Mouse (Mus musculus): ENCODE data around the gene Gm20388.
A peak's percentile ranks its signal among the peaks of the same experiment; 100 is the strongest.

Gm20388 gene

DNA sequence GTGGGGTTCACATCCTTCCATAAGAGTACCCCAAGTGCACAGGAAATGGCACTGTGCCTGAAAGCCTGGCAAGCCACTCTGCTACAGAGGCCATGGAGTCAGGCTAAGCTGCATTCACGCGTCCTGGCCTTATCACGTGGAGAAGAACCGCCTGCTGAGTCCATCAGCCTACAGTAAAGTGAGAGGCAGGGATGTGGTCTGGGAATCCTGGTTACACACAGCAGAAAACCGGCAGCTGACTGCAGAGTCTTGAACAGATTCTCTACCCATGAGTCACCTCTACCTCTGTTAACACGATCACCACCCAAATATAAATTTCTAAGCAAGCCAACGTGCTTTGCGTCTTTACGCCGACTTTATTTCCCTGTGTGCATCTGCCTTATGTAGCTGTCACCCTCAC is 2457.9 kb downstream of the Gm20388 start:
- DNase-seq (ENCODE audit: low spot score in 2 of 2): no peak

DNA sequence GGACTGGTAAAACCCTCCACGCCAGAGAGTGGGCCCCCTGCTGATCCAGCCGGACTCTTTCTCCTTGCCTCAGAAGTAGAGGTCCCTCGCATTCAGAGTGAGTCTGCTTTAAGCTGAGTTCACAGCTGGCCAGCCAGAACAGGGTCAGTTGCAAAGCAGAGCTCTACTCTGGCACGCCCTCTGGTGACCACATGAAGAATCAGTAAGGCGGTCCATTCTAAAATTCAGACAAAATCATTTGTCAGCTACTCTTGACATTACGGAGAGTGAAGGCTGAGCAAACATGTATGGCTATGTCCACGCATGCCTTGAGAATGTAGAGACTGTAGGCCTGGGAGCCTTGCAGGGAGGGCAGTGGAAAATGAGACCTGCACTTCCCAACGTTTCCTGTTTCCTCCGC is 2459.0 kb downstream of the Gm20388 start:
- peak; percentile 45 to 55 for DNase-seq (ENCODE audit: low spot score in 2 of 2)

- no peak for DNase-seq (ENCODE audit: low spot score in 2 of 2)
Observed at GRCm38 (mm10) chr8:122371706-122372105, 2461.1 kb downstream of the Gm20388 start.

DNA sequence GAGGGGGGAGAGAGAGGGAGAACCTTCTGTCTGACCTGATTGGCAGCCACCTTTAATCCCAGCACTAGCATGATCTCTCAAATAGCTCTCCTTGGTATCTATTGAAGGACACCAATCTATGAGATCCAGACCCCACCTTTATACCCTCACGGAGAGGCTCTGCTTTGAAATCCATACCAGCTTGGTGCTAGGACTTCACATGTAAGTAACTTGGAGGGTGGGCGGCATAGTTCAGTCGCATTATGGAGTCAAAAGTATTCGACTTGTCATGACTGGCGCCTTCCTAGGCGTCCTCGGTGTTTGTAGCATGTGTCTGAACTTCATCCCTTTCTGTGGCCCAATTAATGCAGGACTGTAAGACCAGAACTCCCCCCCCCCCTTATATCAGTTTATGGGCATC is 2464.7 kb downstream of the Gm20388 start:
- DNase-seq (ENCODE audit: low spot score in 2 of 2): no peak

DNA sequence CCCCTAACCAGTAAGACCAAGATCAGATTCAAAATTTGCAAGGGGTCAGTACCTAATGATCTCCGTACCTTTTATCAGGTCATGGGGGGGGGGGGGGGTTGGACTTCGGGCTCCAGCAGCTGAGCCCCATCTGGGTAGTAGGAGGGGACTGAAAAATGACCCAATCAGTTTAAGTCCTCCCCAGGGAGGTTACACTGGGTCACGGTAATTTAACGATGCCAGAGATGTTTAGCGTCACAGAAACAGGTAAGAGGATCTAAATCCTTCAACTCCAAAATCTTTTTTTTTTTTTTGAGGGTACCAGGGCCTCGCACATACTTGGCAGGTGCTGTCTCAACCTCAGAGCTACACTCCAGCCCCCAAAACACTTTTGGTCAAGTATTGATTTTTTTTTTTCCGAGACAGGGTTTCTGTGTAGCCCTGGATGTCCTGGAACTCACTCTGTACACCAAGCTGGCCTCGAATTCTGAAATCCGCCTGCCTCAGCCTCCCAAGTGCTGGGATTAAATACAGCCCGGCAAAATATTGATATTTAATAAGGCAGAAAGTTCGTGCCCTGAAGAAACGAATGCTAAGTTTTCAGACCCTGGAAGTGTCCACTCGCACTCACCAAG is 2465.2 kb downstream of the Gm20388 start:
- DNase-seq (ENCODE audit: low spot score in 2 of 2): no peak

DNA sequence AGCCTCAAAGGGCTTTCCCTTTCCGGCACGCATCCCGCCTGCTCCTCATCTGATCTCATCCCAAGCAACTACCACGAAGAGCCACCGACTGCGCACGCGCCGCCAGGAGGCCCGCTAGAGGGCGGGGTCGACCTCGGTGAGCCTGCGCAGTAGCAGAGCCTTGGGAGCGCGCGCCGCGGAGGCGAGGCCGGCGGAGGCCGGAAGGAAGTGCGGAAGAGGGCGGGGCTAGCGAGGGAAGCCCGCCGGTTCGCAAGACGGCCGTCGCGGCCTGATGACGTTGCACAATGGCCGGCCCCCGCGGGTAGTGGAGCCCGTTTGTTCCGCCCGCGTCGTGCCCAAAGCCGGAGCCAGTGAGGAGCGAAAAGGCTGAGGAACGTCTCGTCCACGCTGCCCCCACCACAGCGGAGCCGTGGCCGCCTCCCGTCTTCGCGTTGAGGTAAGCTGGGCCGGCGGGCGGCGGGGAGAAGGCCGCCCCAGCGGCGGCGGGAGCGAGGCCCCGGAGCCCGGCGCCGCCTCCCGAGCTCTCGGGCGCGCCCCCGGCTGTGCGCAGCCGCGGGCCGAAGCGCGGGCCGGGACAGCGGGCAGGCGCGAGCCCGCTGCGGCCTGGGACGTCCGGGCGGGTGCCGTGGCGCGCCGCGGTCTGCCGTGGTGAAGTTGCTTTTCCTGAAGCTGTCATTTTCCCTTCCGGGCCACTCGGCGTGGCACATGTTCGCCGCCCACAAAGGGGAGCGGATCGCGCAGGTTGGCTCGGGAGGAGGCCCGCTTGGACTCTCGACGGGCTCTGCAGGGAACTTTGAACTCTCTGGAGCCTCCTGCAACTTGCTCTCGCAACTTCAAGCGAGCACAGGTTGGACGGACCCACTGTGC is 2466.0 kb downstream of the Gm20388 start, which contains the start of gene Zc3h18:
Gene Zc3h18 (plus strand): TSS at position 245 of the 867 bp plus-strand sequence.
- peak; percentile 98 to 99 for DNase-seq (ENCODE audit: low spot score in 2 of 2)

DNA sequence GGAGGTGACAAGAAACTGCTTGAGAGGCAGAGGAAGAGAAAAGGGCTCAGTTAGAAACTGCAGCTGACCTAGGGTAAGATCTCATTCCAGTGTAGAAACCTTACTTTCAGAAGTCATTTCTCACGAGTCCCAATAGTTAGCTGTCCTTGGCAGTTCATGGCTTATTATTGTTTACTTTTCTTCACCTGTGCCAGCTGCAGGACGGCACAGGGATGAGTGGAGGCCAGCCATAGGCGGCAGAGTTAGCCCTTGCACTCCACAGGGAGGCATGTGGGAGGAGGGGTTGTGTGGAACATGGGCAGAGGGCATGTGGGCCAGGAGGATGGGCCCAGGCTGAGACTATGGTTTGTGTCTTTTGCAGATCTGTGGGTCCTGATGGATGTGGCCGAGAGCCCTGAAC is 2472.4 kb downstream of the Gm20388 start:
- DNase-seq (ENCODE audit: low spot score in 2 of 2): no peak

DNA sequence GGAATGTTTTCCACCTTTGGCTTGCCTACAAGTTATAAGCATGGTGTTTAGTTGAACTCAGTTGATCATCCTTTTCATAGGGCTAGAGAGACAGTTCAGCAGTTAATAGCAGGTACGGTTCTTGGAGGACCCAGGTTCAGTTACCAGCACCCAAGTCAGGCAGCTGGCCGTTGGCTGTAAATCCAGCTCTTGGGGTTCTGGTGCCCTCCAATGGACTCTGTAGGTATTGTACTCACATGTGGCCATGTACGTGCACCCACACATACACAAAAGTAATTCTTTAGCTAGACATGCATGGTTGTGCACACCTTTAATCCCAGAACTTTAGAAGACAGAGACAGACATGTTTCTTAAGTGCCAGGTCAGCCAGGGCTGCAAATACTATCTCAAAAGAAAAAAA is 2478.7 kb downstream of the Gm20388 start:
- DNase-seq (ENCODE audit: low spot score in 2 of 2): no peak

DNA sequence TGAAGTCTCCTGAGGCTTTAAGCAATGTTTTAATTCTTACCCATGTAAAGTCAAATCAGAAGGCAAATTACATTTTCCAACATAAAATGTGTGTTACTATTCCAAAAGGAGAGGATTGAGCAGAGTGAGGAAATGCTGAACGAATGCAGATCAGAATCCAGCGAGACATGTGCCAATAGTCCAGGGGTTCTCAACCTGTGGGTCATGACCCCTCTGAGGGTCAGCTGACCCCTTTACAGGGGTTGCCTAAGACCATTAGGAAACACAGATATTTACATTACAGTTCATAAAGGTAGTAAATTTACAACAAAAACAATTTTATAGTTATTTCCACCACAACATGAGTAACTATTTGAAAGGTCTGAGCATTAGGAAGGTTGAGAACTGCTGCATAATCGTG is 2480.1 kb downstream of the Gm20388 start:
- DNase-seq (ENCODE audit: low spot score in 2 of 2): no peak

- DNase-seq (ENCODE audit: low spot score in 2 of 2): no peak
Observed at GRCm38 (mm10) chr8:122393717-122394116, 2483.1 kb downstream of the Gm20388 start.

GRCm38 (mm10) chr8:122395291-122395690 is 2484.7 kb downstream of the Gm20388 start:
- no peak for DNase-seq (ENCODE audit: low spot score in 2 of 2)

GRCm38 (mm10) chr8:122398186-122398585 is 2487.5 kb downstream of the Gm20388 start:
- no peak for DNase-seq (ENCODE audit: low spot score in 2 of 2)

- DNase-seq (ENCODE audit: low spot score in 2 of 2): no peak
Observed at GRCm38 (mm10) chr8:122405146-122405805, 2494.6 kb downstream of the Gm20388 start.

DNA sequence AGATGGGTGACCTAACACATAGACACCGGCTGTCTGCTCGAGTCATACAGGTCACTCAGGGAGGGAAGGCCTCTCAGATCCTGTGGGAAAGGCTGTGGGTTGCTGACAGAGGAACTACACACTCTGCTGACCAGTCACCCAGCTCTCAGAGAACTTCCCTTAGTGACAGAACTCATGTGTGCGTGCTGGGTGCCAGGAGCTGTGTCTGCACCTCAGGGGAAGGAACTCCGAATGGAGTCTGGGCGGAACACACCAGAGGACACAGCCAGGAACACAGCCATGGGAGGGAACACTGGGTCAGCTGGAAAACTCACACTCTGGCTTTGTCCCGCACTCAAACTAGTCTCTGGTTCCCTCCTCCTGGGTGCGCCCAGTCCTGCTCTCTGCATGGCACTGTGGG is 2497.0 kb downstream of the Gm20388 start:
- no peak for DNase-seq (ENCODE audit: low spot score in 2 of 2)

- no peak for DNase-seq (ENCODE audit: low spot score in 2 of 2)
Observed at GRCm38 (mm10) chr8:122414311-122414710, 2503.7 kb downstream of the Gm20388 start.

GRCm38 (mm10) chr8:122415554-122415953 is 2504.9 kb downstream of the Gm20388 start:
- no peak for DNase-seq (ENCODE audit: low spot score in 2 of 2)

DNA sequence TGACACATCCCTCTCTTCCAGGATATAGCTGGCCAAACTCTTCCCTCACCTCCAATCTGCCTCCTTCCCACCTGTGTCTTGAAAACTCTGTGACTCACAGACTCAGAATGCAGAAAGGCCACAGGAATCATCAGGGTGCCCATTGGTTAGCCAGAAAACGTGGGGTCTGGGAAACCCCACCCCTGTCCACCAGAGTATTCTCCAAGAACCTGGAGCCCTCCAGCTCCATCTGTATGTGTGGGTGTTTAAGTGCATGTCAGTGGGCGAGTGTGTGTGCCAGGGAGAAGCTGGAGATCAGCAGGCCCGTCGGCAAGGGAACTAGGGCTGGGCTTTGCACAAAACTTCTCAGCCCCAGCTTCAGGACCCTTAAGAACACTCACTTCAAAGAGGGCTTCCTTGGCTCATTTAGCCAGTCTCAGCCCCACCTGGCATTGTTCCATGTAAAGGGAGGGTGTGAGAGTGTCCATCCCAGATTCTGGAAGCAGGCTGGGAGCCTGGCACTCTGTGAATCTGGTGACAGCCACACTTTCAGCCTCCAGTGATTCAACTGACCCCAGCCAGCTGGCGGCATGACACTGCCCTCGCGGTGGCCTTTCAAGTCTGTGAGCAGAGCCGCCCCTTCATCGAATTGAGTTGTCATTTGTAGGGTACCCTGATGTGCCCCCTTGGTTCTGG is 2509.4 kb downstream of the Gm20388 start:
- peak; percentile 47 to 68 for DNase-seq (ENCODE audit: low spot score in 2 of 2)

- no peak for DNase-seq (ENCODE audit: low spot score in 2 of 2)
Observed at GRCm38 (mm10) chr8:122421376-122422070, 2510.9 kb downstream of the Gm20388 start, which contains the start of gene Il17c. Gene Il17c (plus strand): TSS chr8:122422020.

DNA sequence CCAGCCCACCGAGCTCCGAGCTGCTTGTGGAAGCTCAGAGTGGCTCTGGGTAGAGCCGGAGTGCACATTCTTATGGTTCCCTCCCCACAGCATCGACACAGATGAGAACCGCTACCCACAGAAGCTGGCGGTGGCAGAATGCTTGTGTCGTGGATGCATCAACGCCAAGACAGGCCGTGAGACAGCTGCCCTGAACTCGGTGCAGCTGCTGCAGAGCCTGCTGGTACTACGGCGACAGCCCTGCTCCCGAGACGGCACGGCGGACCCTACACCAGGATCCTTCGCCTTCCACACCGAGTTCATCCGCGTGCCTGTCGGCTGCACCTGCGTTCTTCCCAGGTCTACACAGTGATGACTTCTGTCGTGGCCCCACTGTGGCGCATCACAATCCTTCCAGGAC is 2512.6 kb downstream of the Gm20388 start:
- DNase-seq (ENCODE audit: low spot score in 2 of 2): no peak

DNA sequence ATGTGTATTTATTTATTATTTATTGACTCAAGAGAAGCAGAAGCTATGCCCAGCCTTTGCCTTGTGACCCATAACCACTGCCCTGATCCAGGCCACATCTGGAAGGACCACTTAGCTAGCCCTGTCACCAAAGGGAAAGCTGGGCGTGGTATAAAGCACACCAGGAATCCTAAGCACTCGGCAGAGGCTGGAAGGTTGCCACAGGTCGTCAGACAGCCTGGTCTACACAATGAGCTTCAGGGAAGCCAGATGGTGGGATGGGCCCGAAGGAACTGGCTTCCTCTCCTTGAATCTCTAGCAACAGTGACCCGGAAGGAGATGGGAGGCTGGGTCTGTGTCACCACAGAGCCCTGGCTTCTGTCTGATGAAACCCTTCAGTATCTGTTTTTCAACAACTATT is 2513.0 kb downstream of the Gm20388 start:
- no peak for DNase-seq (ENCODE audit: low spot score in 2 of 2)

DNA sequence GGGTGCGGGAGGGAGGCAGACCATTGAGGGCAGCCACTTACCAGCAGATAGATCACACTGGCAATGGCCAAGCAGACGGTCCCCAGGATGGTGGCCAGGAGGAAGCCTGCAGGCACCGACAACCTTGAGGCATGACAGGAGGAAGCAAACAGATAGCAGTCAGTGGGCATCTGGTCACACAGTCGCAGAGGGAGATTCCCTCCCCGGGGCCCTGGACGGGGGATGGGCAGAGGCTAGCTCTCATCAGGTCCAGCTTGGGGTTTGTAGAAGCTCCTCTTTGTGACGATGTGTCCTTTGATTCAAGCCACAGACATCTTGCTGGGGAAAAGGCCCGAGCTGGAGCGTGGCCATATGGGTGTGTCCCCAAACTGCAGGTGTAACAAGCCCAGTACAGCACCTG is 2515.5 kb downstream of the Gm20388 start:
- no peak for DNase-seq (ENCODE audit: low spot score in 2 of 2)

All from right cerebral cortex, postnatal 36 days (tissue).